Mouse (Mus musculus): Measurements from ENCODE around the gene Tmem56.

DNA sequence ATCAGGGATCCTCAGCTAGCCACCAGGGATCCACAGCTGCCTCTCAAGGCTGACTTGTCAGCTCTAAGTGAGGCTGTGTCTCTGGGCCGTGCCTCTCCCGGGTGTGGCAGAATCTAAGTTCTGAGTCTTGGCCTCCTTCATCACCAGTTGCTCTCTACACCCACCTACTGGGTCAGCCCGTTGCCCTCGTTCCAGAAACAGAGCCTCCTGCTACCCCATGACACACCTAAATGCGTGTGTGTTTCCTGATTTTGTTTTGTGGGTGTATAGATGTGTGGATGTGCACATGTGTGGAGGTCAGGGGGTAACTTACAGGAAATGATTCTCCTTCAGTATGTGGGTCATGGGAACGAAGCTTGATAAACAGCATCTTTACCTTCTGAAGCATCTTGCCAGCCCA lies 29.5 kb upstream of the Tmem56 start:
- no peak for TF ChIP-seq CTCF (IDR thresholded peaks at IDR 0.05; ENCODE audit: low read depth)
- no peak for TF ChIP-seq EP300 (IDR thresholded peaks at IDR 0.05; ENCODE audit: low read depth)

Measured in liver, postnatal 0 days (tissue).